Mouse (Mus musculus) heart, postnatal 14 days (tissue): ENCODE measurements at regions not wholly inside any gene's neighbourhood (a gene's known extent, or its start where the extent isn't known, plus 50 kb on each side); places are given as distances from the start of the nearest gene placed in this dataset.

Experiments used
- DNase-seq, 2 experiments: peaks; one replicate each; pipeline ENCODE4 v3.0.0; 2021 to 2022
- intact Hi-C: fragments of 180-260 bp; cut with DNase I; formaldehyde crosslinking; loops from one replicate; pipeline ENCODE4 v1.15.1; 2025

DNA sequence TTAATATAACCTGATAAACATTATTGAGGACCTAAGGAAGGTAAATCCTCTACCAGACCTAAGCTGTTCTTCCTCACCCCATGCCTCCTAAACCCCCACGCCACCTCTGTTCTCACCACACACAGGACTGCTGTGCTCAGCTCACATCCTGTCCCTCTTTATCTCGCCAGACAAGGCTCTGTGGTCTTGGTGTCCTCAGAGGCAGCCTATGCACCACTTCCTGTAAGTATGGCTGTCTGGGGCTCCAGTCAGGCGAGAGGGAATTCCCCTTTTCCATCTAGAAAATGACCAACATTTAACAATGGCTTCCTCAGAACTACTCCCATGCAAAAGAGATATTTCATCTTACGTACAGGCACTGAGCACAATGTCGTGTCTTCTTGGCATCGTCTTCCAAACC, 86.2 kb upstream of the Dhrs4 start:
- DNase-seq = no peak
- intact Hi-C loops = no loop called here

DNA sequence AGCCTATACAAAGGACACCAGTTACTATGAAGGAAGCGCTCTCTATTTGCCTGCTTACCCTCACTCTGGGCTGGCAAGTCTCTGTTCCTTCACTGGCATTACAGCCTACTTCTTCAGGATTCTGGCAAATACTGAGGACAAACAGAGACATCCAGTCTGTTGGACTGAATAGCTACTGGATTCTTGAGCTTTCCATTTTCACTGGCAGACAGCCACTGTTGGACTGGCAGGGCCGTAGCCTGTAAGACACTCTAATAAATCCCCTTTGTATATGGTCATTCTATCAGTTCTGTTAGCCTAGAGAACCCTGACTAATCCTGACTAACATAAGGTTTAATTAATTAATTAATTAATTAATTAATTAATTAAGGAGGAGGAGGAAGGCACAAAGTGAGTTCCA, 72.4 kb upstream of the Dhrs4 start:
- intact Hi-C loops = no loop called here
- no peak for DNase-seq
